Mouse (Mus musculus) embryonic fibroblast, embryonic 13.5 days (primary cell): ENCODE results near the gene Vkorc1l1. TPM values are rescaled to one million over a fixed set of nuclear protein-coding genes. Genes with fewer than 3 reads are reported as not detected.

Experiments used
- H3K27ac ChIP-seq: 2 replicates; pipeline ENCODE4 v1.5.1; 2012; ENCODE audit warnings: low read length, control low read depth, inconsistent platforms; ENCODE audit not compliant: insufficient read depth
- H3K4me1 ChIP-seq: 2 replicates; pipeline ENCODE4 v1.6.1; 2011; ENCODE audit warnings: low read length; ENCODE audit not compliant: control insufficient read depth, insufficient read depth
- H3K4me3 ChIP-seq: 2 replicates; pipeline ENCODE4 v1.5.1; 2011; ENCODE audit warnings: mild to moderate bottlenecking, control low read depth, low read length; ENCODE audit not compliant: insufficient read depth
- CTCF ChIP-seq: IDR thresholded peaks from 2 replicates; pipeline ENCODE4 v1.5.1; 2011; ENCODE audit warnings: mild to moderate bottlenecking, control low read depth, low read length, moderate library complexity, borderline replicate concordance; ENCODE audit not compliant: insufficient read depth
- POLR2A ChIP-seq: IDR thresholded peaks from 2 replicates; pipeline ENCODE4 v1.6.1; 2011; ENCODE audit warnings: low read depth, mild to moderate bottlenecking, control low read depth, low read length, moderate library complexity
- polyA plus RNA-seq: library from polyadenylated mRNA; stranded (reverse); fragments of >200 nt; gene quantifications from 2 replicates; pipeline ENCODE4 v1.2.4, GENCODE M21; 2011; ENCODE audit warnings: low read depth; ENCODE audit not compliant: missing spikeins, insufficient read length

Gene Vkorc1l1
- polyA plus RNA-seq, 1 experiment: 54.4 TPM

DNA sequence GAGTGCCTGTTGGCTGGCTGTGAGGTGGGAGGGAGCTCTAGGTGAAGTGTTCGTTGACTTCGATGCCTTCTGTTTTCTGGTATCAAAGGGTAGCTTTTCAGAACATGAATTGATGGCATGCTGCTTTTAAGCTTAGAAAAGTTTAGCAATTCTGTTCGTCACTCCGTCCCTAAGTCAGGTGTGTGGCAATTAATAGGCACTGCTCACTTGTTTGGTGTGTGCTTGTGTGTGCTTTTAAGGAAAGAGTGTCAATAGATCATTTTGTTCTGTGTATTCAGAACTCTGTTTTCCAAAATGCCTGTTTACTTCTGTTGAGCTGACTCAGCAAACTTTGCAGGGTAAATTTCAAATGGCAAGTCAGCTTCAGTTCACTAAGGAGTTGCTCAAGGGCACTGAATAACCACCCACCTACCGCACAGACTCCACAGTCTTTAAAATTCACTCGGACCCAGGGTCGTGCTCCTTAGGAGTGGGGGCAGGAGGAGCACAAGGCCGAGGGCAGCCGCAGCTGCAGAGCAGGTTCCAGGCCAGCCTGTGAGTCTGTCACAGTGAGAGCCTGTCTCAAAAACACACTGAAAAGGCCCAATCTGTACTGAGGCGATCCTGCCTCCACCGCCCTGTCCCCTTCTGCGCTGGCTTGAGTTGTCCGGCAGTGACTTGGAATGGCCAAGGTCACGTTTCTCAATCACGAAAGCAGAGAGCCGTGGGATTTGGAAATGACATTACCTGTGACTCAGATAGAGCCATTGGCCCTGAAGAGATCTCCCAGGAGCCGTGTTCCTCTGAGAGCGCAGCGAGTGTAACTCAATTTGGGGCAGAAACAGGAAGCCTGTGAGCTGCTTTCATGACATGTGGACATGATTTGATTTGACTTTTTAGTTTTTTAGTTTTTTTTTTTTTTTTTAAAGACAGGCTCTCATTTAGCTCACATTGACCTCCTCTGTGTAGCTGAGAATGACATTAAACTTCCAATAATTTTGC, 89.9 kb downstream of the Vkorc1l1 start:
- Histone ChIP-seq H3K27ac (no peak overlapping the region), H3K4me3 (no peak overlapping the region), H3K4me1 (no peaks in the 10 kb centered on the region)
- TF ChIP-seq CTCF (no peak), POLR2A (no peak)

DNA sequence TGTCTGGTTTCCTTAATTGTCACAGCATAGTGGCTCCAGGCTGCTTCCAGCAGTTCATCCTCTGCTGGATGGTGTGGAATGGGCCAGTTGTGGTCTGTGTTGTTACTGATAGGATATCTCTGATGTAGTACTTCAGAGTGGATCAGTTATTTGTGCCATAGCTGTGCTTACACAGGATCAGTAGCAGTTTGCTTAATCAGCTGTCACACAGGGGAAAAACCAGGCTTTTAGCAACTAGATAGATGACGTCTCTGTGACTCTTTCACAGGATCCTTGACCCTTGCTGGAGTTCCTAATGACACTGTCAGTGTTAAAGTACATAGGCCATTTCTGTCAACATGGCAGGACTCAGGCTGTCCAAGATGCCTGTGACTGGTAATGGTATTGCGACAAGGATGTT, 92.1 kb downstream of the Vkorc1l1 start:
- H3K4me1 ChIP-seq: no peaks in the 10 kb centered on the region
- H3K27ac ChIP-seq: no peak overlapping the region
- TF ChIP-seq POLR2A (no peak), CTCF (no peak)
- H3K4me3 ChIP-seq: no peak overlapping the region

Other genes with a start within 250 kb of the Vkorc1l1 start
- not detected in 2 replicates for gene Sept14, start 233.5 kb upstream of the Vkorc1l1 start, polyA plus RNA-seq
- gene Mrps17, start 226.5 kb upstream of the Vkorc1l1 start, polyA plus RNA-seq: 88.2 and 95.1 TPM in 2 replicates
- 59.7 and 61.6 TPM in 2 replicates for gene Nipsnap2, start 216.9 kb upstream of the Vkorc1l1 start, polyA plus RNA-seq
- 45.5 and 50.0 TPM in 2 replicates for gene Psph, start 154.5 kb upstream of the Vkorc1l1 start, polyA plus RNA-seq
- gene Sumf2, start 95.0 kb upstream of the Vkorc1l1 start, polyA plus RNA-seq: 29.9 and 39.3 TPM in 2 replicates
- 318 and 322 TPM in 2 replicates for gene Chchd2, start 54.5 kb upstream of the Vkorc1l1 start, polyA plus RNA-seq
- gene Zbed5, start 46.2 kb upstream of the Vkorc1l1 start, polyA plus RNA-seq: 3.1 and 3.4 TPM in 2 replicates
- 0.80 and 1.3 TPM in 2 replicates for gene Phkg1, start 43.4 kb upstream of the Vkorc1l1 start, polyA plus RNA-seq
- gene Nupr1l, start 33.4 kb upstream of the Vkorc1l1 start, polyA plus RNA-seq: 2.0 TPM in 1 of 2 replicates, not detected in the other
- gene Gusb, start 61.1 kb downstream of the Vkorc1l1 start, polyA plus RNA-seq: 43.4 and 49.9 TPM in 2 replicates
- gene Asl, start 87.3 kb downstream of the Vkorc1l1 start, polyA plus RNA-seq: 32.6 and 41.4 TPM in 2 replicates
- gene Crcp, start 87.3 kb downstream of the Vkorc1l1 start, polyA plus RNA-seq: 30.8 and 36.5 TPM in 2 replicates
- gene Tpst1, start 131.4 kb downstream of the Vkorc1l1 start, polyA plus RNA-seq: 34.0 and 44.9 TPM in 2 replicates
- 3.6 and 4.4 TPM in 2 replicates for gene Kctd7, start 202.9 kb downstream of the Vkorc1l1 start, polyA plus RNA-seq
- gene Rabgef1, start 229.8 kb downstream of the Vkorc1l1 start, polyA plus RNA-seq: 21.8 and 27.7 TPM in 2 replicates